Mouse (Mus musculus) heart, embryonic 13.5 days (tissue): ENCODE measurements around the gene Ces2f. TPM values are rescaled to one million over a fixed set of nuclear protein-coding genes. Genes with fewer than 3 reads are reported as not detected.

Experiments used
- ATAC-seq: fragments of 200-750 bp; cut with Nextera tagmentation; 2 replicates; pipeline ENCODE4 v1.8.0; 2017; ENCODE audit warnings: moderate TSS enrichment; ENCODE audit not compliant: insufficient number of reproducible peaks, low FRiP score, low TSS enrichment; ENCODE audit errors: extremely low read depth
- H3K27ac ChIP-seq: fragments of 300-500 bp; sonication (generic); replicated peaks from 2 replicates; pipeline ENCODE4 v1.5.1; 2015; ENCODE audit warnings: moderate library complexity, mild to moderate bottlenecking, inconsistent platforms
- H3K27me3 ChIP-seq: fragments of 300-500 bp; sonication (generic); replicated peaks from 2 replicates; pipeline ENCODE4 v1.6.1; 2015; ENCODE audit warnings: mild to moderate bottlenecking, inconsistent platforms
- H3K36me3 ChIP-seq: fragments of 300-500 bp; sonication (generic); 2 replicates; pipeline ENCODE4 v1.6.1; 2015; ENCODE audit warnings: mild to moderate bottlenecking, inconsistent platforms
- H3K4me1 ChIP-seq: fragments of 300-500 bp; sonication (generic); 2 replicates; pipeline ENCODE4 v1.6.1; 2015; ENCODE audit warnings: inconsistent platforms
- H3K4me2 ChIP-seq: fragments of 300-500 bp; sonication (generic); 2 replicates; pipeline ENCODE4 v1.6.1; 2015; ENCODE audit warnings: inconsistent platforms, mild to moderate bottlenecking, moderate library complexity
- H3K4me3 ChIP-seq: fragments of 300-500 bp; sonication (generic); 2 replicates; pipeline ENCODE4 v1.5.1; 2015; ENCODE audit warnings: moderate library complexity, mild to moderate bottlenecking, inconsistent platforms
- H3K9ac ChIP-seq: fragments of 300-500 bp; sonication (generic); 2 replicates; pipeline ENCODE4 v1.6.1; 2015; ENCODE audit warnings: inconsistent platforms, mild to moderate bottlenecking, moderate library complexity
- H3K9me3 ChIP-seq: fragments of 300-500 bp; sonication (generic); 2 replicates; pipeline ENCODE4 v1.6.1; 2016; ENCODE audit warnings: inconsistent platforms
- WGBS: fragments of 180-500 bp; shearing (Covaris S2); methylation state at CpG from one replicate; pipeline ENCODE4 v1.1.7; 2015; ENCODE audit warnings: mixed read lengths; 5-methylcytosine and 5-hydroxymethylcytosine counted together
- polyA plus RNA-seq: library from polyadenylated mRNA; unstranded; fragments of >200 nt; fragmentation: Nextera tagmentation; extraction: Ambion mirVana; gene quantifications from 2 replicates; pipeline ENCODE4 v1.2.1, GENCODE M21; 2015

Ces2f gene
- polyA plus RNA-seq, 1 experiment from 2014 or later: not detected

GRCm38 (mm10) chr8:104963375-104963894 lies 16.3 kb downstream of the Ces2f start:
- Histone ChIP-seq H3K36me3 (no peaks in the 10 kb centered on the region), H3K27me3 (no peaks in the 10 kb centered on the region), H3K4me1 (no peaks in the 10 kb centered on the region), H3K9me3 (no peaks in the 10 kb centered on the region), H3K27ac (no peak overlapping the region), H3K4me2 (no peak overlapping the region), H3K4me3 (no peak overlapping the region), H3K9ac (no peak overlapping the region)
- WGBS: 75% methylated on average over 4 of the region's 4 CpGs
- no peak for ATAC-seq

- no peaks in the 10 kb centered on the region for H3K36me3 ChIP-seq
- H3K27ac ChIP-seq: no peak overlapping the region
- no peaks in the 10 kb centered on the region for H3K27me3 ChIP-seq
- WGBS: 74% methylated on average over 5 of the region's 5 CpGs
- H3K4me2 ChIP-seq: no peak overlapping the region
- H3K4me3 ChIP-seq: no peak overlapping the region
- H3K9ac ChIP-seq: no peak overlapping the region
- H3K4me1 ChIP-seq: no peaks in the 10 kb centered on the region
- H3K9me3 ChIP-seq: peaks cover 14% of the 10 kb centered on the region; the same call in 1 of the 2 replicates
- no peak for ATAC-seq
These were observed 37.0 kb downstream of the Ces2f start for GRCm38 (mm10) chr8:104984126-104984525.

DNA sequence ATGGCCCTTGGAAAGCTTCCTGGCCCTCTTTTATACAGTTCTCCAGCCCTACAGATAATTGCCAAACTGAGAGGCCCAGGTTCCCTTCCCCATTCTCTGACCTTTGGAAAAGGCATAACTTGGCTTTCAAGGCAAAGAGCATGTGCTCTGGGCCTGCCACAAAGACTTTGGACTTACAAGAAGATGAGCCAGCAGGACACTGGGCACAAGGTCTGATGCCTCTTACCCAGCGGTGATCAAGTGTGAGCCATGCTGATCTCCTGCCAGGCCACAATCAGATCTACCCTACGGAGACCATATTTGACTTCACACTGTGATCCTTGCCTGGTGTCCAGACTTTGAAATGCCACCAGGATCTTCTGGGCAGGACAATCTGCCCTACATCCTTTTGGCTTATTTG lies 37.8 kb downstream of the Ces2f start:
- H3K9me3 ChIP-seq: peaks cover 8% of the 10 kb centered on the region; the same call in 1 of the 2 replicates
- no peak overlapping the region for H3K4me2 ChIP-seq
- H3K4me3 ChIP-seq: no peak overlapping the region
- no peak for ATAC-seq
- no peak overlapping the region for H3K9ac ChIP-seq
- H3K27me3 ChIP-seq: no peaks in the 10 kb centered on the region
- H3K36me3 ChIP-seq: no peaks in the 10 kb centered on the region
- no peaks in the 10 kb centered on the region for H3K4me1 ChIP-seq
- WGBS: 83% methylated on average over 2 of the region's 2 CpGs
- H3K27ac ChIP-seq: no peak overlapping the region

DNA sequence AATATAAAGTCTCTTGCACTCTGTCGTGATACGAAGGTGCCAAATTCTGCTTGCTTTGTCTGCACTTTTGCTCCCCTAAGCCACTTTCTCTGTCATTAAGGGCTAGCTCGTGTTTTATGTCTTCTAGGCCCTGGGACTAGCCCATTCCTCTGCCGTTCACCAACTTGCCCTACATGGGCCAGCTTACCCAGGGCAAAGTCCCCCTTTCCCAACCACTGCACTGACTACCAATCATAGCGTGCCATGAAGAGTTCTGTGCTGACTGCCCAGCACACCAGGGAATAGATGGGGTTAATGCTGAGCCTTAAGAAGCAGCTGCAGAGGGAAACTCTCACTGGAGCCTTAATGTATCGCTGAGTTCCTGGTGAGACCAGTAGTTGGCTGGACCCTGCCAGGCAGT lies 51.0 kb downstream of the Ces2f start:
- Histone ChIP-seq H3K27me3 (no peaks in the 10 kb centered on the region), H3K27ac (no peak overlapping the region), H3K9ac (no peak overlapping the region), H3K4me3 (no peak overlapping the region), H3K4me2 (no peak overlapping the region), H3K9me3 (no peaks in the 10 kb centered on the region), H3K4me1 (no peaks in the 10 kb centered on the region), H3K36me3 (no peaks in the 10 kb centered on the region)
- no peak for ATAC-seq
- 68% methylated on average over 6 of the region's 6 CpGs for WGBS

DNA sequence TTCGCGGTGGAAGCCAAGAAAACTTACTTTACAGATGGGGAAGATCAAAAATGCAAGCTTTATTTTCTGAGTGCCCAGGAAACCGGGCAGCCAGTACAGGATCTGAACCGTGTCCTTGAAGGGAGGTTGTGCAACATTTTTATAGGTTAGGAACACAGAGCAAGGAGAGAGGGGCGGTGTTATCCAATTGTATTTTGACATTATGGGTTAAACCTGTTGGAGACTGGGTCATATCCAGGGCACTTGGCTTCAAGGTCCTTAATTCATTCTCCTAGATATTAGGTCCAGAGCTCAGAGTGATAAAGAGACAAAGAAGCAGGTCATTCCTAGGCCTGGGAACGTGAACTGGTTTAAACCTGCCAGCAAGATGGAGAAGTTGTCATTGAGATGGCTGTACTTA lies 52.0 kb downstream of the Ces2f start:
- Histone ChIP-seq H3K9ac (no peak overlapping the region), H3K27me3 (no peaks in the 10 kb centered on the region), H3K4me2 (no peak overlapping the region), H3K9me3 (no peaks in the 10 kb centered on the region), H3K4me1 (no peaks in the 10 kb centered on the region), H3K36me3 (no peaks in the 10 kb centered on the region), H3K4me3 (no peak overlapping the region), H3K27ac (no peak overlapping the region)
- no peak for ATAC-seq
- WGBS: 74% methylated on average over 6 of the region's 6 CpGs

GRCm38 (mm10) chr8:105000586-105000985 lies 53.4 kb downstream of the Ces2f start, which contains the start of gene Ces2h:
TSS of gene Ces2h (plus strand) at chr8:105000853.
- H3K4me1 ChIP-seq: no peaks in the 10 kb centered on the region
- H3K9me3 ChIP-seq: no peaks in the 10 kb centered on the region
- H3K4me3 ChIP-seq: no peak within 1 kb of the TSS
- H3K27me3 ChIP-seq: no peaks in the 10 kb centered on the region
- H3K9ac ChIP-seq: no peak within 1 kb of the TSS
- H3K4me2 ChIP-seq: no peak within 1 kb of the TSS
- no peak for ATAC-seq
- 74% methylated on average over 7 of the region's 7 CpGs for WGBS
- H3K27ac ChIP-seq: no peak within 1 kb of the TSS
- no peaks in the 10 kb centered on the region for H3K36me3 ChIP-seq

Other genes with a start within 250 kb of the Ces2f start
- 0.23 TPM in 1 of 2 replicates, not detected in the other for gene Ces2a, start 213.4 kb upstream of the Ces2f start, polyA plus RNA-seq
- gene Ces2b, start 115.8 kb upstream of the Ces2f start, polyA plus RNA-seq: 0.05 and 0.10 TPM in 2 replicates
- gene Ces2c, start 100.3 kb upstream of the Ces2f start, polyA plus RNA-seq: not detected in 2 replicates
- gene Ces2e, start 21.1 kb upstream of the Ces2f start, polyA plus RNA-seq: not detected in 2 replicates
- gene Ces2g, start 14.4 kb downstream of the Ces2f start, polyA plus RNA-seq: 1.4 and 2.0 TPM in 2 replicates
- not detected in 2 replicates for gene Ces2h, start 53.5 kb downstream of the Ces2f start, polyA plus RNA-seq
- not detected in 2 replicates for gene Ces3a, start 101.2 kb downstream of the Ces2f start, polyA plus RNA-seq
- gene Ces3b, start 136.4 kb downstream of the Ces2f start, polyA plus RNA-seq: not detected in 2 replicates
- not detected in 2 replicates for gene Ces4a, start 184.4 kb downstream of the Ces2f start, polyA plus RNA-seq
- gene Cbfb, start 223.3 kb downstream of the Ces2f start, polyA plus RNA-seq: 39.4 and 43.0 TPM in 2 replicates